Mouse (Mus musculus): ENCODE measurements around the gene Lgi4. TPM values are rescaled to one million over a fixed set of nuclear protein-coding genes. Genes with fewer than 3 reads are reported as not detected.

Gene Lgi4
- polyA plus RNA-seq, 1 experiment, result not detected

- Histone ChIP-seq H3K4me2 (ENCODE audit: low read depth) (no peak overlapping the region), H3K36me3 (ENCODE audit: control insufficient read depth, insufficient read depth) (no peaks in the 10 kb centered on the region), H3K4me3 (no peak overlapping the region), H3K27me3 (ENCODE audit: control insufficient read depth, insufficient read depth, insufficient read length) (peaks cover 20% of the 10 kb centered on the region), H3K79me2 (ENCODE audit: control insufficient read depth, insufficient read depth) (no peaks in the 10 kb centered on the region), H3ac (ENCODE audit: control insufficient read depth, insufficient read length) (no peak overlapping the region)
- TF ChIP-seq SRF (IDR thresholded peaks at IDR 0.05; ENCODE audit: control insufficient read depth, insufficient read length, low read depth), result no peak
- TF ChIP-seq POLR2AphosphoS2 (IDR thresholded peaks at IDR 0.05; ENCODE audit: insufficient read length, low read depth), result no peak
- no peak for TF ChIP-seq MAX (IDR thresholded peaks at IDR 0.05; ENCODE audit: low read depth)
- TF ChIP-seq TCF12 (IDR thresholded peaks at IDR 0.05; ENCODE audit: insufficient read depth, poor library complexity, severe bottlenecking), result no peak
- no peak for TF ChIP-seq POLR2A (IDR thresholded peaks at IDR 0.05; ENCODE audit: insufficient read length, low read depth)
- TF ChIP-seq E2F4 (IDR thresholded peaks at IDR 0.05; ENCODE audit: insufficient read depth), result no peak
- no peak for TF ChIP-seq MYOD1 (IDR thresholded peaks at IDR 0.05; ENCODE audit: control insufficient read depth in 1 of 3, insufficient read length in 2 of 3, low read depth in 2 of 3)
- TF ChIP-seq USF1 (IDR thresholded peaks at IDR 0.05; ENCODE audit: low read depth), result no peak
- no peak for TF ChIP-seq TCF3 (IDR thresholded peaks at IDR 0.05; ENCODE audit: insufficient read length, low read depth)
- TF ChIP-seq MYOG (IDR thresholded peaks at IDR 0.05; ENCODE audit: control insufficient read depth in 1 of 3, insufficient read depth in 1 of 3, insufficient read length in 2 of 3, low read depth in 2 of 3), result no peak
- no peak for TF ChIP-seq CEBPB (IDR thresholded peaks at IDR 0.05; ENCODE audit: insufficient read depth, poor library complexity, severe bottlenecking)
- no peak for TF ChIP-seq REST (IDR thresholded peaks at IDR 0.05; ENCODE audit: insufficient read depth, insufficient read length)
Measured at GRCm38 (mm10) chr7:31050921-31051320, 8.2 kb upstream of the Lgi4 start.

DNA sequence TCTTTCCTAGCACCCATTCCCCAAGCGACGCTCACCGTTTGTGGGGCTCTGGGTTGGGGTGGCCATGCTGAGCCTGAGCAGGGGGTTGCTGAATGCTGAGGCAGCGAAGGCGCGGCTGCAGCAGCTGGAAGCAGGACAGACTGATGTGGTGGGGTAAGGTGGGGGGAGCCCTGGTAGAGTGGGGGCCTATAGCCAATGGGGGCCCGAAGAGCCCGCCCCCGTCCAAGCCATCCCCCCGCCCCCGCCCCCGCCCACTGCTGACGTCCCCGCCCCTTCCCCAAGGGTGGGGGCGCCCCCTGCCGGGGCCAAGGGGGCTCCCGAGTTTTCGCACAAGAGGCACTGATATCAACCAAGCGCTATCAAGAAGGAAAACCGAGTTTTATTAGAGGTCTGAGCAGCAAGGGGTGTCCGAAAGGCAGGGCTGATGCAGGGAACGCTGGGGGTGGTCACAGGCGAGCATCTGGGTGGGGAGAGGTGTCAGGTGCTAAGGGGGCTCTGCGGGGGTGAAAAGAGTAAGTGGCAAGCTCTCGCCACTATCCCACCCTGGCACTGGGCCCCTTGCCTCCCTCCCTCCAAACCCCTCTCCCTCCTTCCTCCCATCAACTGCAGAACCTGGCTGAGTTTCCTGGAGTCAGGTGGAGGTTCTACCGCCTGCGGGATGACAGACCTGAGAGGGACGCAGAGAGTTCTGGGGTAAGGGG is 7.7 kb upstream of the Lgi4 start, which contains the start of gene Fxyd7:
Gene Fxyd7 (minus strand): TSS at position 147 of the 701 bp plus-strand sequence.
- Histone ChIP-seq H3K79me2 (ENCODE audit: control insufficient read depth, insufficient read depth) (no peaks in the 10 kb centered on the region), H3K27me3 (ENCODE audit: control insufficient read depth, insufficient read depth, insufficient read length) (peaks cover 20% of the 10 kb centered on the region), H3ac (ENCODE audit: control insufficient read depth, insufficient read length) (no peak within 1 kb of the TSS), H3K4me2 (ENCODE audit: low read depth) (no peak within 1 kb of the TSS), H3K36me3 (ENCODE audit: control insufficient read depth, insufficient read depth) (no peaks in the 10 kb centered on the region), H3K4me3 (no peak within 1 kb of the TSS)
- TF ChIP-seq USF1 (IDR thresholded peaks at IDR 0.05; ENCODE audit: low read depth) (no peak), E2F4 (IDR thresholded peaks at IDR 0.05; ENCODE audit: insufficient read depth) (no peak), REST (IDR thresholded peaks at IDR 0.05; ENCODE audit: insufficient read depth, insufficient read length) (no peak), MYOD1 (IDR thresholded peaks at IDR 0.05; ENCODE audit: control insufficient read depth in 1 of 3, insufficient read length in 2 of 3, low read depth in 2 of 3) (no peak), POLR2AphosphoS2 (IDR thresholded peaks at IDR 0.05; ENCODE audit: insufficient read length, low read depth) (no peak), CEBPB (IDR thresholded peaks at IDR 0.05; ENCODE audit: insufficient read depth, poor library complexity, severe bottlenecking) (no peak), POLR2A (IDR thresholded peaks at IDR 0.05; ENCODE audit: insufficient read length, low read depth) (no peak), MAX (IDR thresholded peaks at IDR 0.05; ENCODE audit: low read depth) (no peak), SRF (IDR thresholded peaks at IDR 0.05; ENCODE audit: control insufficient read depth, insufficient read length, low read depth) (no peak), TCF3 (IDR thresholded peaks at IDR 0.05; ENCODE audit: insufficient read length, low read depth) (no peak), MYOG (IDR thresholded peaks at IDR 0.05; ENCODE audit: control insufficient read depth in 1 of 3, insufficient read depth in 1 of 3, insufficient read length in 2 of 3, low read depth in 2 of 3) (no peak), TCF12 (IDR thresholded peaks at IDR 0.05; ENCODE audit: insufficient read depth, poor library complexity, severe bottlenecking) (no peak)

DNA sequence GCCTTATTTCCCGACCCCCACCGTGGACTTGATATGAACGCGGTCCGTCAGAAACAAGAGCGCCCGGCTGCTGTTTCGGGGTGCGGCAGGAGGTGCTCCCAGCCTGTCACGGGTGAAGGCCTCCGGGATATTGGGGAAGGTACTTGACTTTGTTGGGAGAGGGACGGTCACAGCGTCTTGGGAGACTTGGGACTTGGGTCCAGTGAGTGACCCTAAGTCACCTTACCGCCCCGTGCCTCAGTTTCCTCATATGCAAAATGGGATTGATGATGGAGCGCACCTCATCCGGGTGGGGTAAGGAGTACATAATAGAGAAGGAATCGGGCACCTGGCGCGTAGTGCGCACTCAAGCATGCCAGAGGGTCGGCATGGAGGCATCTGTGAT is 6.9 kb upstream of the Lgi4 start:
- no peaks in the 10 kb centered on the region for H3K79me2 ChIP-seq (ENCODE audit: control insufficient read depth, insufficient read depth)
- peaks cover 20% of the 10 kb centered on the region for H3K27me3 ChIP-seq (ENCODE audit: control insufficient read depth, insufficient read depth, insufficient read length)
- no peak overlapping the region for H3K4me3 ChIP-seq
- H3ac ChIP-seq (ENCODE audit: control insufficient read depth, insufficient read length), result no peak overlapping the region
- TF ChIP-seq USF1 (IDR thresholded peaks at IDR 0.05; ENCODE audit: low read depth), result no peak
- no peak for TF ChIP-seq POLR2A (IDR thresholded peaks at IDR 0.05; ENCODE audit: insufficient read length, low read depth)
- no peak for TF ChIP-seq SRF (IDR thresholded peaks at IDR 0.05; ENCODE audit: control insufficient read depth, insufficient read length, low read depth)
- no peak for TF ChIP-seq MYOG (IDR thresholded peaks at IDR 0.05; ENCODE audit: control insufficient read depth in 1 of 3, insufficient read depth in 1 of 3, insufficient read length in 2 of 3, low read depth in 2 of 3)
- no peak for TF ChIP-seq E2F4 (IDR thresholded peaks at IDR 0.05; ENCODE audit: insufficient read depth)
- no peak for TF ChIP-seq CEBPB (IDR thresholded peaks at IDR 0.05; ENCODE audit: insufficient read depth, poor library complexity, severe bottlenecking)
- no peak for TF ChIP-seq TCF12 (IDR thresholded peaks at IDR 0.05; ENCODE audit: insufficient read depth, poor library complexity, severe bottlenecking)
- TF ChIP-seq MYOD1 (IDR thresholded peaks at IDR 0.05; ENCODE audit: control insufficient read depth in 1 of 3, insufficient read length in 2 of 3, low read depth in 2 of 3), result no peak
- TF ChIP-seq POLR2AphosphoS2 (IDR thresholded peaks at IDR 0.05; ENCODE audit: insufficient read length, low read depth), result no peak
- no peak for TF ChIP-seq TCF3 (IDR thresholded peaks at IDR 0.05; ENCODE audit: insufficient read length, low read depth)
- TF ChIP-seq REST (IDR thresholded peaks at IDR 0.05; ENCODE audit: insufficient read depth, insufficient read length), result no peak
- TF ChIP-seq MAX (IDR thresholded peaks at IDR 0.05; ENCODE audit: low read depth), result no peak
- no peak overlapping the region for H3K4me2 ChIP-seq (ENCODE audit: low read depth)
- no peaks in the 10 kb centered on the region for H3K36me3 ChIP-seq (ENCODE audit: control insufficient read depth, insufficient read depth)

DNA sequence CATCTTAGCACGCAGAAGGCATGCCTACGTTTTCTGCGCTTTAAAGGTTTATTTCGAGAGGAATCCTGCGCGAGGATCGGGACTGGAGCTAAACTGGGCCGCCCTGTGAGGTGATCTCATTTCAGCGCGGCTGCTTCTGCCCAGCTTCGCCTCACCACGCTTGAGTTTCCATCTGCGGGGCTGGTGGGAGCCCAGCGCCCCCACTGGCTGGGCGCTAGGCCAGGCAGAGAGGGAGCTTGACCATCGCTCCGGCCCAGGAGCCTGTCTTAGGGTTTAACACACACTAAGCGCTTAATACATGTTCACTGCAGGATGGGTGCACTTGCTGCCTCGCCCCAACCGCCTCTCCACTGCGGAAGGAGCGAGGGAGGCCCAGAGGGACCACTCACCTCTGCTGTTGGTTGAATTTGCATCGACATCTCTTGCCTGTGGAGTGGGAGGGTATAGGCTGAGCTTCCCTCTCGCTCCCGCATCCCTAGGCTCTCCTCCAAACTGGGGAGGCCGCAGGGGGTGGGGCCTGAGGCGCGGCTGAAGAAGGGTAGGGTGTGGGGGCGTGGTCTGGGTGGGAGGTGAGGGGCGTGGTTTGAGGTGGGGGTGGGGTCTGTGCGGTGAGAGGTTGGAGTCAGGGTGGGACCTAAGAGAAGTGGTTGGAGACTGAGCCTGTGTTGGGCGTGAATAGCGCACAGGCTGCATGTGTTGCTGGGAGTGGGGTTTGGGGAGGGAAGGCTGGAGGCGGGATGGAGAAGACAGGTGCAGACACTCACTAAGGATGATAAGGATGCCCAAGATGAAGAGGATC is 6.3 kb upstream of the Lgi4 start:
- H3K36me3 ChIP-seq (ENCODE audit: control insufficient read depth, insufficient read depth), result no peaks in the 10 kb centered on the region
- H3ac ChIP-seq (ENCODE audit: control insufficient read depth, insufficient read length), result no peak overlapping the region
- H3K4me2 ChIP-seq (ENCODE audit: low read depth), result no peak overlapping the region
- H3K4me3 ChIP-seq, result no peak overlapping the region
- TF ChIP-seq E2F4 (IDR thresholded peaks at IDR 0.05; ENCODE audit: insufficient read depth) (no peak), MYOD1 (IDR thresholded peaks at IDR 0.05; ENCODE audit: control insufficient read depth in 1 of 3, insufficient read length in 2 of 3, low read depth in 2 of 3) (no peak), REST (IDR thresholded peaks at IDR 0.05; ENCODE audit: insufficient read depth, insufficient read length) (no peak), MAX (IDR thresholded peaks at IDR 0.05; ENCODE audit: low read depth) (no peak), USF1 (IDR thresholded peaks at IDR 0.05; ENCODE audit: low read depth) (no peak), MYOG (IDR thresholded peaks at IDR 0.05; ENCODE audit: control insufficient read depth in 1 of 3, insufficient read depth in 1 of 3, insufficient read length in 2 of 3, low read depth in 2 of 3) (no peak)
- peaks cover 20% of the 10 kb centered on the region for H3K27me3 ChIP-seq (ENCODE audit: control insufficient read depth, insufficient read depth, insufficient read length)
- H3K79me2 ChIP-seq (ENCODE audit: control insufficient read depth, insufficient read depth), result no peaks in the 10 kb centered on the region
